Mouse (Mus musculus): ENCODE measurements around the gene Fbxo9.
"Not testable (repeated sequence)": the region's sequence is repeated elsewhere in the genome, so short reads cannot be mapped to it uniquely, and the experiment has no call there.

DNA sequence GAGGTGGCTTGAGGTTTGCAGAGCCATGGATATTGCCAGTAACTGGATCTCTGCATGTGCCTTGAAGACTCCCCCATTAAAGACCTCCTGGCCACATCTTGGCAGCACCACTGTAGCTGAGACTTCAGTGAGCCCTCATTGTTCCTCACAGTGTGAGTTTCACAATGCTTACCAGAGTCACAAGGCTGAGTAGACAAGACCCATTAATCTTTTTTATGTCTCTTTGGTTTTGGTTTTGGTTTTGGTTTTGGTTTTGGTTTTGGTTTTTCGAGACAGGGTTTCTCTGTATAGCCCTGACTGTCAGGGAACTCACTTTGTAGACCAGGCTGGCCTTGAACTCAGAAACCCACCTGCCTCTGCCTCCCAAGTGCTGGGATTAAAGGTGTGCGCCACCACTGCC, 40.9 kb upstream of the Fbxo9 start:
- TF ChIP-seq CTCF (IDR thresholded peaks at IDR 0.05; ENCODE audit: low read depth, low read length); POLR2A (IDR thresholded peaks at IDR 0.05; ENCODE audit: insufficient read depth, low read length); EP300 (IDR thresholded peaks at IDR 0.05; ENCODE audit: insufficient read depth, low read depth, low read length): not testable (repeated sequence)
